Mouse (Mus musculus): ENCODE measurements around the gene Syce3. TPM values are rescaled to one million over a fixed set of nuclear protein-coding genes. Genes with fewer than 3 reads are reported as not detected.
A peak's percentile ranks its signal among the peaks of the same experiment; 100 is the strongest.

Syce3 gene
- polyA plus RNA-seq (2015; fragmentation: Nextera tagmentation; extraction: Ambion mirVana) = not detected in 2 replicates

DNA sequence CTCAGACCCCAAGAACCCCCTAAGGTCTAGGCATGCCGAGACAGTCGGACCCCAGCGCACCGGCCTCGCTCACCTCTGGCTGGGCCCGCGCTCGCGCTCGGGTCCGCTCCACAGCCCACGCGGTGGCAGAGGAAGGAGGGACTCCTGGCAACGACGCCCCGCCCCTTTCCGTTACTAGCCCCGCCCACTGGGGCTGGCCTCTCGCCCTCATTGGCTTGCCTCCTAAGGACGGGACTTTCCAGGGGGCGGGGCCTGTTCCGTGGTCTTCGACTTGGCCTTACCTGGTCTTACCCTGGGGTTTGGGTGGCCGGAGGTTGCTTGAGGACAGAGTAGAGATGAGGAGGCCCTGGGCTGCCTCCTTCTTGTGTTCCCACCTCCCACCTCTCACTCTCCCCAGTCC lies at the start of gene Syce3:
Gene Syce3, minus strand, starts transcription at position 386 of the 400 bp plus-strand sequence.
- Histone ChIP-seq H3K36me3 (no peaks in the 10 kb centered on the region), H3K4me1 (replicated peaks) (no peaks in the 10 kb centered on the region), H3K27ac (replicated peaks) (no peak within 1 kb of the TSS), H3K27me3 (no peaks in the 10 kb centered on the region), H3K9ac (no peak within 1 kb of the TSS), H3K9me3 (no peaks in the 10 kb centered on the region), H3K4me3 (no peak within 1 kb of the TSS), H3K4me2 (no peak within 1 kb of the TSS)
- no peak for ATAC-seq (ENCODE audit: low FRiP score, low read depth)
- 86% methylated on average over 16 of the region's 24 CpGs for WGBS

DNA sequence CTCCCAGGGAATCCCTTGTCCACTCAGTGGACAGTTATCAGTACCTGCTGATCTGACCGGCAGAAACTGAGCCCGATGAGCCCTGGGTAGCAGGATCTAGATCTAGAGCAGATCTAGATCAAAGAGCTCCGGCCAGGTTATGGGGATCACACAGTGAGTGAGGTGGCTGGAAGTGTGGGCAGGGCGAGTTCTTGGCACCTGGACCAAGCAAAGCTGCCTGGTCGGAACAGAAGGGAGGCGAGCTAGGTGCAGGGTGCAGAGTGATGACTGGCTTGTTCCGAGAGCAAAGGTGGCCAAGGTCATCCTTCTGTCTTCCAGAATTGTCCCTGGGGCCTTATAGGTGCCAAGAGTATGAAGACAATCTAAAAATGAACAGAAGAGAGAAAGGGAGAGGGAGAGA lies 49.5 kb upstream of the Syce3 start:
- no peak for ATAC-seq (ENCODE audit: low FRiP score, low read depth)
- Histone ChIP-seq H3K27ac (replicated peaks) (no peak overlapping the region), H3K27me3 (no peaks in the 10 kb centered on the region), H3K9ac (no peak overlapping the region), H3K4me3 (no peak overlapping the region), H3K4me1 (replicated peaks) (peaks cover 14% of the 10 kb centered on the region), H3K36me3 (peaks cover 58% of the 10 kb centered on the region), H3K4me2 (no peak overlapping the region), H3K9me3 (no peaks in the 10 kb centered on the region)
- WGBS = 91% methylated on average over 7 of the region's 7 CpGs

DNA sequence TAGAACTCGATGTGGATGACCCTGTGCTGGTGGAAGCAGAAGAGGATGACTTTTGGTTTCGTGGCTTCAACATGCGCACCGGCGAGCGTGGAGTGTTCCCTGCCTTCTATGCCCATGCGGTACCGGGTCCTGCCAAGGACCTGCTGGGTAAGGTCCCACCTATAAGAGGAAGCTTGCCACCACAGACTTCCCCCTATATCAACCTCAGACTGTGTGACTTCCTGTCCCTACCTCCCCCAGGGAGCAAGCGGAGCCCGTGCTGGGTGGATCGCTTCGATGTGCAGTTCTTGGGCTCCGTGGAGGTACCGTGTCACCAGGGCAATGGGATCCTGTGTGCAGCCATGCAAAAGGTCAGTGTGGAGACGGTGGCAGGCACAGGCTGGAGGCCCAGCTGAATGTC lies 48.6 kb upstream of the Syce3 start:
- Histone ChIP-seq H3K36me3 (peaks cover 58% of the 10 kb centered on the region), H3K27ac (replicated peaks) (no peak overlapping the region), H3K9ac (no peak overlapping the region), H3K9me3 (no peaks in the 10 kb centered on the region), H3K27me3 (no peaks in the 10 kb centered on the region), H3K4me3 (no peak overlapping the region), H3K4me1 (replicated peaks) (peaks cover 18% of the 10 kb centered on the region), H3K4me2 (no peak overlapping the region)
- 91% methylated on average over 15 of the region's 15 CpGs for WGBS
- ATAC-seq (ENCODE audit: low FRiP score, low read depth) = no peak

GRCm38 (mm10) chr15:89455642-89456041 lies 45.3 kb upstream of the Syce3 start:
- WGBS = 66% methylated on average over 6 of the region's 6 CpGs
- peaks cover 30% of the 10 kb centered on the region for H3K36me3 ChIP-seq
- no peak for ATAC-seq (ENCODE audit: low FRiP score, low read depth)

DNA sequence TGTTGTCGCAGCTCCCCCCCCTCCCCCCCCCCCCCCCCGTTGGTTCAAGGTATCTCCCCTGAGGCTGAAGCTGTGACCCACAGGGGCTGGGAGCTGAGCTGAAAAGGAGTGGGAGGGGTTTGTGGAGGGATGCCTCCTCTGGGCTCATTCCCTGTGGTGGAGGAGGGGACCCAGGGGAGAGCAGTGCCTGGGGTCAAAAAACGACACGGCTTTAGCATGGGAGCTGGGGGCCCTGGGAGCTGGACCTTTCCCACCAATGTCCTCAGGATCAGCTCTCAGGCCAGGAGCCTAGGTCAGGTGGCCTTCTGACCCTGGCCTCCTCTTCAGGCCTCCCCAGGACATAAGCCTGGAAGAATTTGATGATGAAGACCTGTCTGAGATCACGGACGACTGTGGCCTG lies 44.6 kb upstream of the Syce3 start:
- Histone ChIP-seq H3K9ac (peak overlapping the region; percentile 85), H3K4me3 (peak overlapping the region; percentile 79), H3K4me2 (peak overlapping the region; percentile 76), H3K9me3 (no peaks in the 10 kb centered on the region), H3K27me3 (0 out of 2 replicates have a peak, but pooled peaks cover 3% of the 10 kb centered on the region), H3K27ac (replicated peaks) (peak overlapping the region; percentile 90), H3K36me3 (peaks cover 25% of the 10 kb centered on the region), H3K4me1 (replicated peaks) (peaks cover 28% of the 10 kb centered on the region)
- 11% methylated on average over 4 of the region's 6 CpGs for WGBS
- ATAC-seq (ENCODE audit: low FRiP score, low read depth) = no peak

More at GRCm38 (mm10) chr15:89455642-89456041, 45.3 kb upstream of the Syce3 start:
- Histone ChIP-seq H3K27me3 (0 out of 2 replicates have a peak, but pooled peaks cover 3% of the 10 kb centered on the region), H3K4me1 (replicated peaks) (peaks cover 28% of the 10 kb centered on the region), H3K9ac (no peak overlapping the region), H3K4me3 (peak overlapping the region; percentile 79), H3K4me2 (peak overlapping the region; percentile 76), H3K9me3 (no peaks in the 10 kb centered on the region), H3K27ac (replicated peaks) (no peak overlapping the region)

DNA sequence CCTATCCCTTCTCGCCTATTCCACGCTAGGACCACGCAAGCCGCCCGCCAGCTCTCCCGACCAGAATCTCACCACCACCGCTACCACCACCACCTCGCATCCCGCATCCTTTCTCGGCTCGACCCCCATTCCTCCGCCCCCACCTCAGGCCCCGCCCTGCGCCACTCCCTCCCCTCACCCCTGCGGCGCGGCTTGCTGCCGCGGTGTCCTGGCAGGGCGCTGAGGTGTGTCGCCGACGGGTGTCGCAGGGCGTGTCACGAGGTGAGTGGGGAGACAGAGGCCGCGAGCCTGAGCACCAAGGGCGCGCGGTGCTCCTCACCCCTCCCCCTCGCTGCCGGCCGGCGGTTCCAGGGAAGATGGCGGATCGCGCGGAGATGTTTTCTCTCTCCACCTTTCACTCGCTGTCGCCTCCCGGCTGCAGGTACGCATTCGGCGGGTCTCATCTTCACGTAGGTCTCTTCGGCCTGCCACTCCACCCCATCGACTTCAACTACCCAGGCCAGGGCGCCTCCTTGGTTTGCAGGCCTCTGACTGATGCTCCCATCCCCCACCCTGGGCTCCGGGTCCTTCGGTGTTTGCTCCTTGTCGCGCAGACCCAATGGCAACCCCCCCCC lies 43.7 kb upstream of the Syce3 start, which contains the start of gene Mapk8ip2:
Gene Mapk8ip2, plus strand, starts transcription at position 49 of the 614 bp plus-strand sequence.
- Histone ChIP-seq H3K9me3 (no peaks in the 10 kb centered on the region), H3K36me3 (peaks cover 22% of the 10 kb centered on the region), H3K4me2 (peak within 1 kb of the TSS; percentile 76), H3K9ac (peak within 1 kb of the TSS; percentile 85), H3K27me3 (0 out of 2 replicates have a peak, but pooled peaks cover 3% of the 10 kb centered on the region), H3K4me3 (peak within 1 kb of the TSS; percentile 79), H3K4me1 (replicated peaks) (peaks cover 28% of the 10 kb centered on the region), H3K27ac (replicated peaks) (peak within 1 kb of the TSS; percentile 90)
- under 1% methylated on average over 48 of the region's 53 CpGs for WGBS
- ATAC-seq (ENCODE audit: low FRiP score, low read depth) = peak; percentile 80

DNA sequence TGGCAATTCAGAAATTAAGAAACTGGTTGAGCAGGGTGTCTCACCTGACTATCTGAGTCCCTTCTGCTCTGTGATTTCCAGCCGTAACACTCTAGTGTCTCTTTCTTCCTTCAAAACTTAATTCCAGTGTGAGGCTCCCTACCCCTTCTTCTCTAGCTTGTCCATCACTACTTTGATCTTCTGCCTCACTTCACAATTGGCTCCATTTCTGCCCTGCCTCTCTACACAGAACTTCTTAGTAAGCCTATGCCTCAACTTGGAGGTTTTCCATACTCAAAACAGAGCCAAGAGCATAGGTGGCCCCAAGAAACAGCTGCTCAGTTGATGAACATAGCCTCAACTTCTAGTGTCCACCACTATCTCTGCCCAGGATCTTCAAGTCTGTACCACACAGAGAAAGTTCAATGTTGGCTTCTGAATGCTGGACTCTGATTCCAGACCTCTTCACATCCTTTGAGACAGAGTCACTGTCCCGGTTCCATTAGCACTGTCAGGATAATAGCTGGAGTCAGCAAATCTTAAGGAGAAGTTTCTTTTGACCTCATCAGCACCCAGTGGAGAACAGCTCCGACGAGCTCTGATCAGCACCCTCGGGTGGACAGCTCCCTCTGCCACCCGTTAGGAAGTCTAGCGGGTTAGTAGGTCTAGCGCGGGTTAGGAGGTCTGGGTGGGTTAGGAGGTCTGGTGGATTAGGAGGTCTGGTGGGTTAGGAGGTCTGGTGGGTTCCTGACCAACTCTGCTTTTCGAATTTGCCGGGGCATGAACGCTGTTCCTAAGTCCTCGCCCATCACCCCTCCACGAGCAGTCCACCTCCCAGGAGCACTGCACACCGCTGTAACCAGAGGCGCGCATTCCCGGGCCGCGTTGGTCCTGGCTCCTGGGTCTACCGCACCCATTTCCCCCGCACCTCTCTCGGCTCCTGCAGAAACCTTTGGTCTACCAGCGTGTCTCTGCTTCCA lies 42.9 kb upstream of the Syce3 start:
- WGBS = 5% methylated on average over 24 of the region's 24 CpGs
- peak overlapping the region; percentile 76 for H3K4me2 ChIP-seq

DNA sequence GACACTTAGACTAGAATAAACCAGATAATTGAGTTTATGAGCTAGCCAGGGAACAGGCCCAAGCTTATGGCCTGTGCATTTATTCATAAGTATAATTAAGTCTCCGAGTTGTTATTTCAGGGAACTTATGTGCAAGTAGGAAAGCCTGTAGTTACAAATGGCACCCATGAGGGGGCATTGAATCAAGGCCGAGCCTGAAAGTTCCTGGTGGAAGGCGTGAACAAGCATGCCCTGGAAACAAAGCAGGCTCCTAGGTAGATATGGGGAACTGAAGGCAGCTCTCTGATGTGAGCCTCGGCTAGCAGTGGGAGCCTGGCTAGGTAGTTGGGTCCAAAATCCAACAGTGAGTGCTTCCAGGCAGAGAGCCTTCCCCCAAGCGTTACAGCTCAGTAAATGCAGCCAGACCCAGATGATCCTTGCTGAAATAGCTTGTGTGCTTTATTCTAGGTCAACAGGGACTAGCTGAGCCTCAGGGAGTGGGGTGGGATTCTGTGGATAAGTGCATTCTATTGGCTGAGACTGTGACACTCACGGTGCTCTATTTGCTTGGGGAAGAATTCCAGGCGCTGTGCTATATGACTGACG lies 32.3 kb upstream of the Syce3 start:
- Histone ChIP-seq H3K36me3 (no peaks in the 10 kb centered on the region), H3K9me3 (no peaks in the 10 kb centered on the region), H3K9ac (no peak overlapping the region), H3K27me3 (no peaks in the 10 kb centered on the region), H3K4me3 (no peak overlapping the region), H3K4me2 (no peak overlapping the region), H3K27ac (replicated peaks) (0 out of 2 replicates have a peak overlapping the region, but pooled peaks have one; percentile 15), H3K4me1 (replicated peaks) (no peaks in the 10 kb centered on the region)
- 36% methylated on average over 8 of the region's 8 CpGs for WGBS
- no peak for ATAC-seq (ENCODE audit: low FRiP score, low read depth)

More for the DNA sequence above, 42.9 kb upstream of the Syce3 start:
- Histone ChIP-seq H3K27me3 (0 out of 2 replicates have a peak, but pooled peaks cover 3% of the 10 kb centered on the region), H3K4me3 (peak overlapping the region; percentile 79), H3K27ac (replicated peaks) (peak overlapping the region; percentile 90), H3K9ac (peak overlapping the region; percentile 85), H3K4me1 (replicated peaks) (peaks cover 28% of the 10 kb centered on the region), H3K36me3 (peaks cover 15% of the 10 kb centered on the region), H3K9me3 (no peaks in the 10 kb centered on the region)
- ATAC-seq (ENCODE audit: low FRiP score, low read depth) = peak; percentile 84

- 92% methylated on average over 5 of the region's 5 CpGs for WGBS
- H3K4me3 ChIP-seq = no peak overlapping the region
- ATAC-seq (ENCODE audit: low FRiP score, low read depth) = no peak
Observed at GRCm38 (mm10) chr15:89435878-89436277, 25.6 kb upstream of the Syce3 start.

GRCm38 (mm10) chr15:89434136-89434535 lies 23.8 kb upstream of the Syce3 start:
- ATAC-seq (ENCODE audit: low FRiP score, low read depth) = no peak
- Histone ChIP-seq H3K4me1 (replicated peaks) (peaks cover 17% of the 10 kb centered on the region), H3K4me2 (no peak overlapping the region), H3K27me3 (no peaks in the 10 kb centered on the region), H3K9ac (no peak overlapping the region), H3K27ac (replicated peaks) (no peak overlapping the region), H3K4me3 (no peak overlapping the region), H3K36me3 (no peaks in the 10 kb centered on the region), H3K9me3 (no peaks in the 10 kb centered on the region)
- 76% methylated on average over 3 of the region's 3 CpGs for WGBS

More at GRCm38 (mm10) chr15:89435878-89436277, 25.6 kb upstream of the Syce3 start:
- Histone ChIP-seq H3K4me1 (replicated peaks) (peaks cover 11% of the 10 kb centered on the region), H3K4me2 (no peak overlapping the region), H3K27ac (replicated peaks) (no peak overlapping the region), H3K9ac (no peak overlapping the region), H3K27me3 (no peaks in the 10 kb centered on the region), H3K9me3 (no peaks in the 10 kb centered on the region), H3K36me3 (no peaks in the 10 kb centered on the region)

DNA sequence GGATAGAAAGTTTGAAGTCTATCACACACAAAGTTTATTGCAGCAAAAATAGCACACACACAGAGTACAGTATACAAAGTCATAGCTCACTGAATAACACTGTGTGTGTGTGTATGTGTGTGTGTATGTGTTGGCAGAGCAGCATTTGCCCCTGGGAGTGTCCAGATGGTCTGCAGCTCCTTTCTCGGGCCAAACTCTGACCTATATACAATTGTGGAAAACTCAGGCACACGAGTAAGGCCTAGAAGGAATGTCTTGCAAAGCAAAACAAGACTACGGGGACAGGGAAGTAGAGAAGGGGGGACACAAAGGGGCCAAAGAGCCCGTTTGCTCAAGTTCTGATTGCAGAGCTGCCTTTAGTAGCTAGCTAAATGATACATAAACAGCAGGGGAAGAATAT lies 22.6 kb upstream of the Syce3 start:
- Histone ChIP-seq H3K27ac (replicated peaks) (no peak overlapping the region), H3K4me3 (no peak overlapping the region), H3K4me1 (replicated peaks) (peaks cover 27% of the 10 kb centered on the region), H3K36me3 (no peaks in the 10 kb centered on the region), H3K9ac (no peak overlapping the region), H3K4me2 (no peak overlapping the region), H3K9me3 (no peaks in the 10 kb centered on the region), H3K27me3 (no peaks in the 10 kb centered on the region)
- 74% methylated on average over 4 of the region's 4 CpGs for WGBS
- no peak for ATAC-seq (ENCODE audit: low FRiP score, low read depth)
